Mouse (Mus musculus) kidney, adult 2 months (tissue): ENCODE results near the gene Gm1043. TPM values are rescaled to one million over a fixed set of nuclear protein-coding genes. Genes with fewer than 3 reads are reported as not detected.

Experiments used
- DNase-seq: peaks from one replicate; pipeline ENCODE4 v3.0.0; 2021
- H3K27ac ChIP-seq: fragments of 200-500 bp; 2 replicates; pipeline ENCODE4 v1.5.1; 2012; ENCODE audit warnings: low read depth, low read length, control low read depth, inconsistent platforms; ENCODE audit not compliant: insufficient read depth
- H3K27me3 ChIP-seq: fragments of 200-500 bp; replicated peaks from 2 replicates; pipeline ENCODE4 v1.6.1; 2012; ENCODE audit warnings: mild to moderate bottlenecking, moderate library complexity, low read length, inconsistent platforms; ENCODE audit not compliant: control insufficient read depth, insufficient read depth
- H3K36me3 ChIP-seq: fragments of 200-500 bp; 2 replicates; pipeline ENCODE4 v1.6.1; 2012; ENCODE audit warnings: mild to moderate bottlenecking, moderate library complexity, low read length, inconsistent platforms; ENCODE audit not compliant: control insufficient read depth, insufficient read depth
- H3K4me1 ChIP-seq: fragments of 200-500 bp; 2 replicates; pipeline ENCODE4 v1.6.1; 2011; ENCODE audit warnings: low read length; ENCODE audit not compliant: control insufficient read depth, insufficient read depth
- H3K4me3 ChIP-seq: fragments of 200-500 bp; 2 replicates; pipeline ENCODE4 v1.5.1; 2011; ENCODE audit warnings: mild to moderate bottlenecking, low read depth, low read length, control low read depth; ENCODE audit not compliant: insufficient read depth
- CTCF ChIP-seq: fragments of 200-500 bp; conservative IDR thresholded peaks from 2 replicates; pipeline ENCODE4 v1.5.1; 2011; ENCODE audit warnings: low read depth, mild to moderate bottlenecking, control low read depth, low read length, moderate library complexity, mixed read lengths; ENCODE audit not compliant: insufficient read depth, insufficient read length
- POLR2A ChIP-seq: fragments of 200-500 bp; IDR thresholded peaks from one replicate; pipeline ENCODE4 v1.6.1; 2011; ENCODE audit warnings: low read depth, low read length, control low read depth
- WGBS: fragments of 180-500 bp; shearing (Covaris S2); methylation state at CpG from one replicate; pipeline ENCODE4 v1.1.7; 2018; 5-methylcytosine and 5-hydroxymethylcytosine counted together
- polyA plus RNA-seq: library from polyadenylated mRNA; depleted of rRNA; stranded (reverse); fragments of >200 nt; gene quantifications from 2 replicates; pipeline ENCODE4 v1.2.3, GENCODE M21; 2012

The Gm1043 gene
- polyA plus RNA-seq, 1 experiment = 0.08 TPM

DNA sequence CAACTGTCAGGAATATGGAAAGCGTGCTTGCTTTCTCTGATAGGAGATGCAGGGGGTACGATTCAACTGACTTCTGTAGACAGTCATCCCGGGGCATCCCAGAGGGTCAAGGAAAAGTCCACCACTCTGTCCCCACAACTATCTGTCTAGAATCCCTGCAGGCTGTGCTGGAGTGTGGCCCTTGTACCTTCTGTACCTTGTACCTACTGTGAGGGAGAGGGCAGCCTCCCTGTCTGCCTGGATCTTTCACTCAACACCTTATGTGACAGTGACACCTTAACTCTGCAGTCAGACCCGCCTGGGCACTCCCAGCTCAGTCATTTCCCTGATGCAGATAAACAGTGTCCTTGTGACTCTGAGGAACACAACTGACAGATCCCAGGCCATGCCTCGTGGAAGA is 65.5 kb downstream of the Gm1043 start:
- TF ChIP-seq POLR2A = no peak
- no peak for TF ChIP-seq CTCF
- Histone ChIP-seq H3K36me3 (no peaks in the 10 kb centered on the region), H3K27me3 (no peaks in the 10 kb centered on the region), H3K4me1 (no peaks in the 10 kb centered on the region), H3K27ac (no peak overlapping the region), H3K4me3 (no peak overlapping the region)
- 53% methylated on average over 5 of the region's 5 CpGs for WGBS
- DNase-seq = no peak

DNA sequence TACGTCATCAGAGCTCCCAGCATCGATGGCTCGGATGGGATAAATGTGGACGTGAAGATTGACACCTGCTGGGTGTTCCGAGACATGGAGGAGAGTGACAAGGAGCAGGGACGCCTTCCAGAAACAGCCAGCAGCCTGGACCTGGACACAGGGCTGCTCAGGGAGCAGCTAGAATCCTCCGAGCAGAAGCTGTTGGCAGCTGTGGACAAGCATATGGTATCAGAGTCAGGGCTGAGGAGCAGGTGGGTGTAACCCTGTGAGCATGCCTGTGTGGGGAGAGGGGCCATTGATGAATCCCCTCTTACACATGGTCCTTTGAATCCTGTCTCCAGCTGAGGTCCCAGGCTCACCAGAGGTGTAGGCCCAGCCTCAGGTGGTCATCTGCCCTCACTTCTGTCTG is 69.3 kb downstream of the Gm1043 start:
- WGBS = 78% methylated on average over 7 of the region's 7 CpGs

DNA sequence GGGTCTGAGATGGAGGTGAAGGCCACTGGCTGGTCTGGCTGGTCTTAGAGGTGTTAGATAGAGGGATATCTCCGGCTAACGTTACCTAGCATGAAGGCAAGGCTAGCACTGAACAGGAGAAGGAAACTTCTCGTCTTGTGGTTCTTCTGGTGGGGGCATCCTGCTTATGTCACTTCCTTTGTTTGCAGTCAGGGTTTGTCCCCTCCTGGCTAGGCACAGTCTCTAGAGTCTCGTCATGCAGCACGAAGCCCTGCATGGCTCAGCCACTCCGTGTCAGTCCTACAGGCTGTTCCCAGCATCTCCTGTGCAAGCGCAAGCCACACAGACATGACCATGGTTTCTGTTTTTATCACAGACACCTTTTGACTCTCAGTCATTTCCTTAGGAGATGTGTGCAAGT is 73.2 kb downstream of the Gm1043 start:
- no peak for TF ChIP-seq CTCF
- TF ChIP-seq POLR2A = no peak
- no peaks in the 10 kb centered on the region for H3K4me1 ChIP-seq
- no peak overlapping the region for H3K4me3 ChIP-seq
- H3K27ac ChIP-seq = no peak overlapping the region
- no peaks in the 10 kb centered on the region for H3K36me3 ChIP-seq
- WGBS = 79% methylated on average over 7 of the region's 7 CpGs
- no peak for DNase-seq
- H3K27me3 ChIP-seq = no peaks in the 10 kb centered on the region

More for the DNA sequence above, 69.3 kb downstream of the Gm1043 start:
- Histone ChIP-seq H3K36me3 (no peaks in the 10 kb centered on the region), H3K4me3 (no peak overlapping the region), H3K27ac (no peak overlapping the region), H3K27me3 (no peaks in the 10 kb centered on the region), H3K4me1 (no peaks in the 10 kb centered on the region)
- DNase-seq = no peak
- TF ChIP-seq CTCF = no peak
- no peak for TF ChIP-seq POLR2A

DNA sequence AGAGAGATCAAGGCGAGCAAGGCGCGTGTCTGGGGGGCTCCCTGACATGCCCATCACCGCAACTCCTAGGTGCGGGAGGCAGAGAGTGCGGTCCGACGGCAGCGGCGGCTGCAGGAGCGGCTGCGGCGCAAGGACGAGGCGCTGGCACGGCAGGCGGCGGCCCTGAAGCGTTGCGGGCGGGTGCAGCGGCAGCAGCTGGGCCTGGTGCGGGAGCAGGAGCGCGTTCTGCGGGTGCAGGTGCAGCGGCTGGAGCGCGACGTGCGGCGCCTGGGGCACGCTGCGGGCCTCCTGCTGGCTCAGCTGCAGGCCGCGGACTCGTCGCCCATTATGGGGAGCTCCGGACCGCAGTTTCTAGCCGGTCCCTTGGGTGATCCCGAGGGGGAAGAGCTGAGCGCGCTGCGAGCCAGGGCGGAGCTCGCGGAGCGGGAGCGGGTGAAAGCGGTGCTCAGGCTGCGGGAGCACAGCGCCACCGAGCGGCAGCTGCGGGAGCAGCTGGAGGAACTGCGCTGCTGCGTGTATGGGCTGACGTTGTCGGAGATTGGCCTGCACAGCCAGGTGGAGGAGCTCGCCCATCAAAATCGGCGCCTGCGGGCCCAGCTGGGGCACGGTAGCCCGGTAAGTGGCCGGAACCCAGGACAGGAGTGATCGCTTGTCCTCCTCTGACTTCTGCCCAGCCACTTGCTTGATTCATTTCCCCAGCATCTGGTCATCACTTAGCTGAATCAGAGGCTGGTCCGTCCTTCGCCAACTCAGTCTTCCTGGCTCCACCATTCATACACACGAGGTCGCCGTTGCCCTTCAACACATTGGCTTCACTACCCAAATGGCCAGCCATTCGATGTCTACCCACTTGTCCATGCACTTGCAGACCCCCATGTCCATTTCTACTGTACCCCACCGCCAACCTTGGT is 78.0 kb downstream of the Gm1043 start:
- H3K36me3 ChIP-seq = no peaks in the 10 kb centered on the region
- H3K4me1 ChIP-seq = no peaks in the 10 kb centered on the region
- no peaks in the 10 kb centered on the region for H3K27me3 ChIP-seq
- DNase-seq = no peak
- no peak overlapping the region for H3K27ac ChIP-seq
- no peak overlapping the region for H3K4me3 ChIP-seq
- WGBS = 7% methylated on average over 73 of the region's 75 CpGs
- no peak for TF ChIP-seq POLR2A

DNA sequence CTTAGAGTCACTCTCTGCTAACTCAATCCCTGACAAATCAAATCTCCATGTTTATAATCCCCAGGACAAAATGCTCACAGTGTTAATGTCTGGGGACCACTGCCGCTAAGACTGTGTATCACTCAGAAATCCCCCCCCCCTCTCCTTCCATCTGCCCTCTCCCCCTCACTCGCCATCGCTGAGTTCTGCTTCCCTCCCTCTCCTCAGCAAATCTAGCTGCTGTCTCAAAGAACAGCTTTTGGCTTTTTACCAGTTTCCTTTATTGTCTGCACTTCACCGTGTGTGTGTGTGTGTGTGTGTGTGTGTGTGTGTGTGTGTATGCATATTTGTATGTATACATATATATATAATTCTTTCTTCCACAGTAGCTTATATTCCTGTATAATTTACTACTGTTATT is 91.3 kb downstream of the Gm1043 start:
- no peak overlapping the region for H3K4me3 ChIP-seq
- H3K36me3 ChIP-seq = no peaks in the 10 kb centered on the region
- no peak overlapping the region for H3K27ac ChIP-seq
- 26% methylated on average over 4 of the region's 4 CpGs for WGBS
- H3K4me1 ChIP-seq = no peaks in the 10 kb centered on the region
- no peak for TF ChIP-seq POLR2A
- TF ChIP-seq CTCF = no peak
- H3K27me3 ChIP-seq = no peaks in the 10 kb centered on the region
- no peak for DNase-seq

DNA sequence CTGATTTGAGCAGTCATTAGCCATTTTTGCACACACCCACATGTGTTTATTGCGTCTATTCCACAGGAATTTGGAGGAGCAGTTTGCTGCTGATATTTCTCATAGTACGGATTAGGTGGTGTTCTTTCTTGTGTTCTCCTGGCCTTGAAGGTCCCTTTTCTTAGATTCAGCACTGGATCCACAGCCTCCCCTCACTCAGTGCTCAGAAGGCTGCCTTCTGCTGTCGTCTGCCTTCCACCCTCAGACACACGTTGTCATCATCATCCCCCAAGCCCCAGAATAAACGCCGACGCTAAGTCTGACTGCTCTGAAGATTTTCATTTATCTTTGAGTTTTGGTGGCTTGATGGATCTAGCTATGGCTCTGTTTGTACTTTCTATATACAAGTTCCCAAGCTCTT is 91.9 kb downstream of the Gm1043 start:
- Histone ChIP-seq H3K27me3 (no peaks in the 10 kb centered on the region), H3K4me3 (no peak overlapping the region), H3K4me1 (no peaks in the 10 kb centered on the region), H3K27ac (no peak overlapping the region), H3K36me3 (no peaks in the 10 kb centered on the region)
- DNase-seq = no peak
- 78% methylated on average over 7 of the region's 7 CpGs for WGBS
- TF ChIP-seq CTCF = no peak
- no peak for TF ChIP-seq POLR2A

DNA sequence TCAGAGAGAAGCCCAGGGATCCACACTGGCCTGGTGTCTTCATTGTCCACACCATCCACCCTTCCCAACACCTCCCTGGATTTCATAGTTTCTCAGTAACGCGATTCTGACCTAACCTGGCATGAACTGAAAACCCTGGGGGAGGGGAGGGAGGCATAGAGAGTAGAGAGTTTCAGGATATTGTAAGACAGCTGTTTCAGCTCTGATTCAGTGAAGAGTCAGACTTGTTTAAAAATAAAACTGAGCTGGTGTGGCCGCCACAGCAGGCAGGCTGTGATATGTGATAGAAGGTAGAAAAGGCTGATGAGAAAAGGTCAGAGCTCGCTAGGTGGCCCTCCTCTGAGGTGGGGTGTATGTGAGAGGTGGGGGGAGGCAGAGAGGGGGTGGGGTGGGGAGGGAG is 93.6 kb downstream of the Gm1043 start:
- whole genome bisulfite sequencing = 29% methylated on average over 4 of the region's 4 CpGs
- Histone ChIP-seq H3K36me3 (no peaks in the 10 kb centered on the region), H3K4me1 (no peaks in the 10 kb centered on the region), H3K27ac (no peak overlapping the region), H3K4me3 (no peak overlapping the region), H3K27me3 (no peaks in the 10 kb centered on the region)
- TF ChIP-seq CTCF = no peak
- no peak for TF ChIP-seq POLR2A
- no peak for DNase-seq
